Mouse (Mus musculus): Measurements from ENCODE around the gene Hspb8. TPM values are rescaled to one million over a fixed set of nuclear protein-coding genes. Genes with fewer than 3 reads are reported as not detected.

Hspb8 gene
- polyA plus RNA-seq, 1 experiment from 2014 or later, result 8.1 TPM

DNA sequence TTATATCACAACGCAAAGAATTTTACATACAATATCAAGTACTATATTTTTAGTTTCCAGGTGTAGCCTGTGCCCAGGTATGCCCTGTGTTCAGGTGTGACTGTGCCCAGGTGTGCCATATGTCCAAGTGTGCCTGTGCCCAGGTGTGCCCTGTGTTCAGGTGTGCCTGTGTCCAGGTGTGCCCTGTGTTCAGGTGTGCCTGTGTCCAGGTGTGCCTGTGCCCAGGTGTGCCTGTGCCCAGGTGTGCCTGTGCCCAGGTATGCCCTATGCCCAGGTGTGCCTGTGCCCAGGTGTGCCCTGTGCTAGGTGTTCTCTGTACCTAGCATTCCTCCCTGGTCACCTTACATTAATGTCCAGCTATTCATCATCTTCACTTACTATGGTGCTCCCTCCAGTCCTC is 16.7 kb downstream of the Hspb8 start:
- Histone ChIP-seq H3K4me2 (no peak overlapping the region), H3K4me1 (ENCODE audit: insufficient read depth) (peaks cover 10% of the 10 kb centered on the region), H3K4me3 (ENCODE audit: low read depth, low read length) (no peak overlapping the region), H3K27me3 (ENCODE audit: insufficient read depth, low read length) (no peaks in the 10 kb centered on the region), H3K9ac (no peak overlapping the region), H3K27ac (ENCODE audit: low read depth) (no peak overlapping the region), H3K36me3 (ENCODE audit: insufficient read depth) (no peaks in the 10 kb centered on the region), H3K9me3 (ENCODE audit: low read depth, low read length) (no peaks in the 10 kb centered on the region)
- DNase-seq (no peak), ATAC-seq (ENCODE audit: insufficient read depth) (no peak)
- WGBS, result 87% methylated on average over 1 of the region's 1 CpGs
- no peak for TF ChIP-seq CTCF (IDR thresholded peaks at IDR 0.05; ENCODE audit: low read depth)

DNA sequence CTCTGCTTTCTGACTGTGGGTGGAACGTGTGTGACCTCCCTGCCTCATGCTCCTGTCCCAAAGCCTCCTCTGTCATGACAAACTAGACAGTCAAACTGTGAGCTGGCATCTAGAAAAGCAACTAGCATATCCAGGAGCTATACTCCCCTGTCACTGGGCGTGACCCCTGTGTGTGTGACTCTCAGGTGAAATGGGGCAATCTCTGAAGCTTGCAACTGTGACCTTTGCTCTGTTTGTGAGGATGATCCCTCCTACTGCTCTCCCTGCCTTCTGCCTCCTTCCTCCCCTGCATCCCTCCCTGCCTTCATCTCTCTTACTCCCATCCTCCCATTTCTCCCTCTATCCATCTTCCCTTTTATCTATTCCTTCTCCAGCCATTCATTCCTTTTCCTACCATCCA is 18.6 kb downstream of the Hspb8 start:
- DNase-seq (no peak), ATAC-seq (ENCODE audit: insufficient read depth) (no peak)
- Histone ChIP-seq H3K4me2 (no peak overlapping the region), H3K9me3 (ENCODE audit: low read depth, low read length) (no peaks in the 10 kb centered on the region), H3K27ac (ENCODE audit: low read depth) (no peak overlapping the region), H3K4me1 (ENCODE audit: insufficient read depth) (no peaks in the 10 kb centered on the region; the same call in 1 of the 2 replicates), H3K9ac (no peak overlapping the region), H3K27me3 (ENCODE audit: insufficient read depth, low read length) (no peaks in the 10 kb centered on the region), H3K4me3 (ENCODE audit: low read depth, low read length) (no peak overlapping the region), H3K36me3 (ENCODE audit: insufficient read depth) (no peaks in the 10 kb centered on the region)
- TF ChIP-seq CTCF (IDR thresholded peaks at IDR 0.05; ENCODE audit: low read depth), result no peak
- WGBS, result 81% methylated on average over 2 of the region's 2 CpGs

DNA sequence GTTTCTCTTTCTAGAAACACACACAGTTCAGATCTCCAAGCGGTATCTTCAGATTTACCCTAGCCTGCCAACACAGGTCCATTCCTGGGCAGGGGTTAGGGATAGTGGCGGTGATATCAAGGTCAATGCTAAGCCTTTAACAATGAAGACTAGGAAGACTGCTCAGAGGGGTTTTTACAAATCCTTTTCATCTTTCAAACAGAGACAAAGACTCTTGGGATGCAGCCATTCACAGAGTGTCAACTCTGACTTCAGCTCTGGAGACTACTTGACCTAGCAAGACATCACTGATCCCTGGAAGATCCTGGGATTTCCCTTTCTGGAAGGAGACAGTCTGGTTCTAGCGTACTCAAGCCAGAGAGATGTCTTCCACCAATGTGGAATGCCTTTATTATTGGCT is 21.9 kb downstream of the Hspb8 start:
- Histone ChIP-seq H3K4me3 (ENCODE audit: low read depth, low read length) (no peak overlapping the region), H3K27me3 (ENCODE audit: insufficient read depth, low read length) (no peaks in the 10 kb centered on the region), H3K4me2 (no peak overlapping the region), H3K36me3 (ENCODE audit: insufficient read depth) (no peaks in the 10 kb centered on the region), H3K27ac (ENCODE audit: low read depth) (no peak overlapping the region), H3K9ac (no peak overlapping the region), H3K9me3 (ENCODE audit: low read depth, low read length) (no peaks in the 10 kb centered on the region), H3K4me1 (ENCODE audit: insufficient read depth) (no peaks in the 10 kb centered on the region)
- ATAC-seq (ENCODE audit: insufficient read depth), result no peak
- 85% methylated on average over 3 of the region's 3 CpGs for WGBS
- no peak for DNase-seq
- TF ChIP-seq CTCF (IDR thresholded peaks at IDR 0.05; ENCODE audit: low read depth), result no peak

DNA sequence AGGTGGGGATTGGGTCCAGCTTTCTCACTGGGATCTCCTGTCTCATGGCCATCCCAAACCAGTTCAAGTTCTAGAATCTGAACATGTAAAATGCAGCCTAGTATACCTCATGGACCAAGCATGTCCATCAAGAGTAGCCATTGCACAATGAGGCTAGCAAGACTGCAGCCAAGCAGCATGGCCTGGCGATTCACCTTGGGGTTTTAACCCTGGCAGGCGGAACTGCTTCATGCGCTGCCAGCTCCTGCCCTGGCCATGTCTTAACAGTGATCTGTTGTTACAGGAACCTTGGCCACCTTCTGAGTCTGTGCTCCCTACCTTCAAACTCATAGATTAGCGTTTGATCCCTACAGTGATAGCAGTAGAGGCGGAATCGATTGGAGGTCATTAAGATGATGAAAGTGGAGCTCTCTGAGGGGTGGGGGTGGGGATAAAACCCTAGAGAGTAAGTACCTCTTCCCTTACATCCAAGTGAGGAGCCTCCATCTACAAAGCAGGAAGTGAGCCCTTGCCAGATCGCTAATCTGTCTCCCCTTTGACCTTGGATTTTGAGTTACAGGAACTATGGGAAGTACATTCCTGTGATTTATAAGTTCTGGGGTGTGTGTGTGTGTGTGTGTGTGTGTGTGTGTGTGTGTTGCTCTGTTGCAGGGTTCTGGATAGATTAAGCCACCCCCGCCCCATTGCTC is 22.5 kb downstream of the Hspb8 start:
- TF ChIP-seq CTCF (IDR thresholded peaks at IDR 0.05; ENCODE audit: low read depth), result no peak
- DNase-seq (no peak), ATAC-seq (ENCODE audit: insufficient read depth) (no peak)
- no peaks in the 10 kb centered on the region for H3K4me1 ChIP-seq (ENCODE audit: insufficient read depth)
- 62% methylated on average over 8 of the region's 8 CpGs for WGBS
- H3K4me3 ChIP-seq (ENCODE audit: low read depth, low read length), result no peak overlapping the region
- H3K27me3 ChIP-seq (ENCODE audit: insufficient read depth, low read length), result no peaks in the 10 kb centered on the region
- no peak overlapping the region for H3K4me2 ChIP-seq
- no peaks in the 10 kb centered on the region for H3K9me3 ChIP-seq (ENCODE audit: low read depth, low read length)
- no peak overlapping the region for H3K27ac ChIP-seq (ENCODE audit: low read depth)
- H3K9ac ChIP-seq, result no peak overlapping the region
- H3K36me3 ChIP-seq (ENCODE audit: insufficient read depth), result no peaks in the 10 kb centered on the region

DNA sequence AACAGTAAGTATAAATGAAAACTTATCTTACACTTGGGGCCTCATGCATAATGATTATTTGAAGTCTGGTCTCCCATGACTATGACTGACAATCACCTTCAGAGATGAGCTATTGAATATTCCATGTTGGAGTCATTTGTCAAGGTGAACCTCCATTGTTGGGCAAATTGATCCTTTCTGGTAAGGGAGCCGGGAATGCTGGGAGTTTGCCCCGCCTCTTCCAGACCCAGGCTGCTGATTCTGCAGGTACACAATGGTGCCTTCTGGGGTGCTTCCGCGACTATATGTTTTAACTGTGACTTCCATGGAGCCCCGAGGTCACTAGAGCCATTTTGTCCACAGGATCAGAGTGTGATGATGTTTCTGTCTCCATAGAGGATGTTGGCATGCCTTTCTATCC is 26.6 kb downstream of the Hspb8 start:
- ATAC-seq (ENCODE audit: insufficient read depth) (no peak), DNase-seq (no peak)
- Histone ChIP-seq H3K36me3 (ENCODE audit: insufficient read depth) (no peaks in the 10 kb centered on the region), H3K27ac (ENCODE audit: low read depth) (no peak overlapping the region), H3K9me3 (ENCODE audit: low read depth, low read length) (no peaks in the 10 kb centered on the region), H3K27me3 (ENCODE audit: insufficient read depth, low read length) (no peaks in the 10 kb centered on the region), H3K9ac (no peak overlapping the region), H3K4me3 (ENCODE audit: low read depth, low read length) (no peak overlapping the region), H3K4me1 (ENCODE audit: insufficient read depth) (no peaks in the 10 kb centered on the region), H3K4me2 (no peak overlapping the region)
- TF ChIP-seq CTCF (IDR thresholded peaks at IDR 0.05; ENCODE audit: low read depth), result no peak
- 85% methylated on average over 5 of the region's 5 CpGs for WGBS

DNA sequence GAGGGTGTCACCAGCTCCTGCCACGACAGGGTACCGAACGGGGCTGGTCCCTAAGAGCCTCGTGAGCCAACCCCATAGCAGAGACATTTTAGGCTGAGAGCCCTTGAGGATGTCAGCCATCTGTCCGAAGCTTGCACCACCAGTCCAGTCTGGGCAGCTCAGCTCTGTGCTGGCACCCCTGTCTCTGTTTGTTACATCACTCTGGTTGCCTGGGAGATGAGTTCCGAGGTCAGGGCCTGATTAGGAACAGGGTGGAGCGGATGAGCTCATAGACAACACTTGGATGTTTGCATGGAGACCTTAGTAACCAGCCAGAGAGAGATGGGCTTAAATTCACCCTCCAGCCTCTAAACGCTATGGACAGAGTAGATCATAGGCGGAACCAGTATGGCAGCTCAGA is 30.1 kb downstream of the Hspb8 start:
- Histone ChIP-seq H3K36me3 (ENCODE audit: insufficient read depth) (no peaks in the 10 kb centered on the region), H3K4me1 (ENCODE audit: insufficient read depth) (no peaks in the 10 kb centered on the region), H3K27ac (ENCODE audit: low read depth) (no peak overlapping the region), H3K4me3 (ENCODE audit: low read depth, low read length) (no peak overlapping the region), H3K9me3 (ENCODE audit: low read depth, low read length) (no peaks in the 10 kb centered on the region), H3K27me3 (ENCODE audit: insufficient read depth, low read length) (no peaks in the 10 kb centered on the region), H3K9ac (no peak overlapping the region), H3K4me2 (no peak overlapping the region)
- 77% methylated on average over 9 of the region's 9 CpGs for WGBS
- DNase-seq, result no peak
- no peak for ATAC-seq (ENCODE audit: insufficient read depth)
- TF ChIP-seq CTCF (IDR thresholded peaks at IDR 0.05; ENCODE audit: low read depth), result no peak

DNA sequence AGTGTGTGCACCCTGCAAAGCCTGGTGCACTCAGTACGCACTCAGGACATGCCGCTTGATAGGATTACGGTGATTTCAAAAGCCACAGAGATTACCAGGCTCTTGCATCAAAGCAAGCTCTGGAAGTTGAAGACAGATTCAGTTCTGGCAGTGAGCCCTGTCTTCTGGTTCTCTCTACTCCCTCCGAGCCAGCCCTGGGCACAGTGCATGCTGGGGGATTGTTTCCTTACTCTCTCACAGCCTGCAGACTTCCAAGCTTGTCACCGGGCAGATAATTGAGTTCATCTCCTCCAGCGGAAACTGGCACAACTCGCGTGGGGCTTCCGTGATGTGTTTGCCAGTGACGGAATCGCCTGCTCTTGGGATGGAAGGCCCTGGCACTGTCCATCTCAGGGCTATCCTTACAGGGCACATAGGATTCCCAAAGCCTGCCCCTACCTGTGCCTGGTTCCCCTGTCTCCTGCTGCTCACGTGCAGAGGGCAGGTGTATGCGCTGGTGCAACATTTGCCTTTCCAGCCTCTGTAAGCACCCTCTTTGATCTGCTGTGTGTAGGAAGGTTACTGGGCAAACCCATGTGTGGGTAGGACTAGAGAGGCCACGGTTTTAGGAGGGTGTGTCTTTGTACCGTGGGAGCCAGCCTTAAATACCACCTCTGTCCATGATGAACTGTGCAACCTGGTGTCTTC is 32.7 kb downstream of the Hspb8 start:
- Histone ChIP-seq H3K36me3 (ENCODE audit: insufficient read depth) (no peaks in the 10 kb centered on the region), H3K9ac (no peak overlapping the region), H3K27ac (ENCODE audit: low read depth) (0 out of 2 replicates have a peak overlapping the region, but pooled peaks have one; percentile 8), H3K4me3 (ENCODE audit: low read depth, low read length) (no peak overlapping the region), H3K9me3 (ENCODE audit: low read depth, low read length) (no peaks in the 10 kb centered on the region), H3K4me2 (no peak overlapping the region), H3K27me3 (ENCODE audit: insufficient read depth, low read length) (no peaks in the 10 kb centered on the region), H3K4me1 (ENCODE audit: insufficient read depth) (no peaks in the 10 kb centered on the region)
- DNase-seq (peak; percentile 77), ATAC-seq (ENCODE audit: insufficient read depth) (peak; percentile 60; the same call in 1 of the 2 replicates)
- 50% methylated on average over 15 of the region's 15 CpGs for WGBS
- no peak for TF ChIP-seq CTCF (IDR thresholded peaks at IDR 0.05; ENCODE audit: low read depth)
